Comparison of ENCODE assay signal across 25 mouse cellular contexts in the genomic region with DNA sequence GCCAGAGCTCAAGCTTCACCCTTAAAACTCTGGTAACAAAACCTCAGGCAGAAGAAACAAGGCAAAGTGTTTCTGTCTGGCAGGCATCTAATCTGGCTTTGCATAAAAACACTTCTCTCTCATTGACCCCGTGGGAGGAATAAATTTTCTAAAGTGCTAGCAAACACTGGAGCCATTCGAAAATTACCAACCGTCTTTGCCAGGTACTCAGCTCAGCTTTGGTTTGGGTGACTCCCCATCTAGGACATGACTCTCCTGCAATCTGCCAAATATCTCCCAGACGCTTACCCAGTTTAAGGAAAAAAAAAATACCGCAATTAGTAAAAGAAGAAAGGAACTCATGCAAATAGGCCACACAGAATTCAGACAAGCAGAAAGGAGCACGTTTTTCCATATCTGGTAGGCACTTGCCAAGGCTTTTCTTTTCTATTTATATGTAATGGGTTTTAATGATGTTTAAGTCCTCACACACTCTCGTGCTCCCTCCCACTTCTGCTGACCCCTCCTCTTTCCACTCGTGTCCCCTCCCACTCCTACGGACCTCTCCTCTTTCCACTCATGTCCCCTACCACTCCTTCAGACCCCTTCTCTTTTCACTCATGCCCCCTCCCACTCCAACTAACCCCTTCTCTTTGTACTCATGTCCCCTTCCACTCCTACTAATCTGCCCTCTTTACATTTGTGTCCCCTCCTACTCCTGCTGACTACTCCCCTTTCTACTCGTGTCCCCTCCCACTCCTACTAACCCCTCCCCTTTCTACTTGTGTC.
DNase-seq lines count a peak whose midpoint lies in the region; ATAC-seq and TF ChIP-seq lines count a peak whose summit lies in the region.
"Had no signal": no experiment of that assay in that cellular context is flagged by ENCODE, and none has a peak within 500 bp of the region (broad histone marks: within the 10 kb centered on the region; RNA-seq: fewer than 3 reads in every experiment).

No protein-coding gene starts in this region.

- ATAC-seq in embryonic facial prominence, embryonic 14.5 days (ENCODE audit: low read depth) = no peak
- ATAC-seq in hindbrain, postnatal 0 days = no peak
- no peak for ATAC-seq in hindbrain, embryonic 14.5 days (ENCODE audit: low FRiP score)
- ATAC-seq: activated CD4-positive, CD25-positive, alpha-beta regulatory T cell, adult 4 months; hindbrain, embryonic 16.5 days; intestine, postnatal 0 days had no signal

- H3K27ac ChIP-seq in embryonic facial prominence, embryonic 14.5 days (replicated peaks; ENCODE audit: low read depth, low read length) = no peak overlapping the region
- H3K27ac ChIP-seq in embryonic facial prominence, embryonic 10.5 days (replicated peaks) = no peak overlapping the region
- no peak overlapping the region for H3K27ac ChIP-seq in hindbrain, postnatal 0 days
- H3K27ac ChIP-seq in hindbrain, embryonic 14.5 days = no peak overlapping the region
- H3K27ac ChIP-seq: heart, embryonic 15.5 days; layer of hippocampus, adult 2 months; liver, embryonic 13.5 days; neural tube, embryonic 15.5 days had no signal

- H3K36me3 ChIP-seq in embryonic facial prominence, embryonic 14.5 days (ENCODE audit: control insufficient read depth, insufficient read depth, low read length) = no peaks in the 10 kb centered on the region
- no peaks in the 10 kb centered on the region for H3K36me3 ChIP-seq in embryonic facial prominence, embryonic 10.5 days (replicated peaks)
- no peaks in the 10 kb centered on the region for H3K36me3 ChIP-seq in hindbrain, postnatal 0 days (ENCODE audit: insufficient read depth, low read length)
- no peaks in the 10 kb centered on the region for H3K36me3 ChIP-seq in hindbrain, embryonic 14.5 days (replicated peaks; ENCODE audit: control insufficient read depth, insufficient read depth)
- H3K36me3 ChIP-seq: heart, embryonic 15.5 days; liver, embryonic 13.5 days; neural tube, embryonic 15.5 days had no signal

- no peak for TF ChIP-seq CTCF in hindbrain, postnatal 0 days (IDR thresholded peaks at IDR 0.05; ENCODE audit: low read depth)

- H3K4me2 ChIP-seq in embryonic facial prominence, embryonic 14.5 days (ENCODE audit: low read depth, low read length) = no peak overlapping the region
- H3K4me2 ChIP-seq in hindbrain, postnatal 0 days (ENCODE audit: low read depth, low read length) = no peak overlapping the region
- H3K4me2 ChIP-seq in hindbrain, embryonic 14.5 days (replicated peaks) = no peak overlapping the region
- H3K4me2 ChIP-seq: heart, embryonic 15.5 days; liver, embryonic 13.5 days; neural tube, embryonic 15.5 days had no signal

- H3K4me3 ChIP-seq in embryonic facial prominence, embryonic 14.5 days (ENCODE audit: low read depth, low read length) = no peak overlapping the region
- H3K4me3 ChIP-seq in embryonic facial prominence, embryonic 10.5 days = no peak overlapping the region
- no peak overlapping the region for H3K4me3 ChIP-seq in hindbrain, postnatal 0 days (ENCODE audit: low read length)
- H3K4me3 ChIP-seq in hindbrain, embryonic 14.5 days (replicated peaks; ENCODE audit: low read length) = no peak overlapping the region
- H3K4me3 ChIP-seq: heart, embryonic 15.5 days; layer of hippocampus, adult 2 months; liver, embryonic 13.5 days; neural tube, embryonic 15.5 days had no signal

- H3K4me1 ChIP-seq in embryonic facial prominence, embryonic 14.5 days (ENCODE audit: control insufficient read depth, insufficient read depth, low read length) = no peaks in the 10 kb centered on the region
- no peaks in the 10 kb centered on the region for H3K4me1 ChIP-seq in embryonic facial prominence, embryonic 10.5 days
- no peaks in the 10 kb centered on the region for H3K4me1 ChIP-seq in hindbrain, postnatal 0 days (ENCODE audit: insufficient read depth, low read length)
- H3K4me1 ChIP-seq in hindbrain, embryonic 14.5 days (replicated peaks; ENCODE audit: control insufficient read depth, insufficient read depth, low read length) = no peaks in the 10 kb centered on the region
- H3K4me1 ChIP-seq: heart, embryonic 15.5 days; liver, embryonic 13.5 days; neural tube, embryonic 15.5 days had no signal

- 76% methylated on average over 10 of the region's 10 CpGs for WGBS in embryonic facial prominence, embryonic 14.5 days
- WGBS in embryonic facial prominence, embryonic 10.5 days = 82% methylated on average over 10 of the region's 10 CpGs
- 71% methylated on average over 10 of the region's 10 CpGs for WGBS in hindbrain, postnatal 0 days
- 77% methylated on average over 10 of the region's 10 CpGs for WGBS in hindbrain, embryonic 14.5 days

- DNase-seq in embryonic facial prominence, embryonic 14.5 days (ENCODE audit: low spot score) = peak; percentile 2
- no peak for DNase-seq in embryonic facial prominence, embryonic 10.5 days (ENCODE audit: low spot score)
- peak; percentile 19 for DNase-seq in hindbrain, postnatal 0 days (ENCODE audit: low spot score)
- no peak for DNase-seq in hindbrain, embryonic 14.5 days (ENCODE audit: low spot score)
- peak; percentile 22 to 28 for DNase-seq in right cerebral cortex, postnatal 10 days (ENCODE audit: low spot score in 2 of 2)
- no peak for DNase-seq in right cerebral cortex, adult 18-20 months
- no peak for DNase-seq in kidney, postnatal 36 days
- no peak for DNase-seq in layer of hippocampus, postnatal 36 days
- DNase-seq: adrenal gland, postnatal 10 days; cerebellum, adult 11 months; cerebellum, postnatal 14 days; embryo, embryonic 11 days; gastrocnemius, postnatal 36 days; heart, postnatal 4 days; kidney, postnatal 10 days; left cerebral cortex, postnatal 4 days; liver, embryonic 13.5 days; midbrain, embryonic 14.5 days; thymus, postnatal 25 days had no signal

- H3K27me3 ChIP-seq in embryonic facial prominence, embryonic 14.5 days (replicated peaks; ENCODE audit: control insufficient read depth, insufficient read depth, low read length) = no peaks in the 10 kb centered on the region
- H3K27me3 ChIP-seq in embryonic facial prominence, embryonic 10.5 days (replicated peaks; ENCODE audit: low read depth, poor library complexity, severe bottlenecking) = no peaks in the 10 kb centered on the region
- no peaks in the 10 kb centered on the region for H3K27me3 ChIP-seq in hindbrain, postnatal 0 days (ENCODE audit: insufficient read depth, low read length)
- H3K27me3 ChIP-seq in hindbrain, embryonic 14.5 days (ENCODE audit: control insufficient read depth, insufficient read depth, low read length) = no peaks in the 10 kb centered on the region
- H3K27me3 ChIP-seq: heart, embryonic 15.5 days; liver, embryonic 13.5 days; neural tube, embryonic 15.5 days had no signal

- H3K9ac ChIP-seq in embryonic facial prominence, embryonic 14.5 days (ENCODE audit: low read depth, low read length) = no peak overlapping the region
- no peak overlapping the region for H3K9ac ChIP-seq in hindbrain, postnatal 0 days (replicated peaks; ENCODE audit: low read length)
- no peak overlapping the region for H3K9ac ChIP-seq in hindbrain, embryonic 14.5 days
- H3K9ac ChIP-seq: heart, embryonic 15.5 days; liver, embryonic 13.5 days; neural tube, embryonic 15.5 days had no signal

- H3K9me3 ChIP-seq in embryonic facial prominence, embryonic 14.5 days (ENCODE audit: control insufficient read depth, low read length) = peaks cover 10% of the 10 kb centered on the region; the same call in 1 of the 2 replicates
- peaks cover 8% of the 10 kb centered on the region; the same call in 1 of the 2 replicates for H3K9me3 ChIP-seq in embryonic facial prominence, embryonic 10.5 days
- H3K9me3 ChIP-seq in hindbrain, postnatal 0 days (ENCODE audit: low read length) = peaks cover 3% of the 10 kb centered on the region; the same call in 1 of the 2 replicates
- no peaks in the 10 kb centered on the region for H3K9me3 ChIP-seq in hindbrain, embryonic 14.5 days (ENCODE audit: control insufficient read depth, low read length)
- H3K9me3 ChIP-seq: heart, embryonic 15.5 days; liver, embryonic 13.5 days; neural tube, embryonic 15.5 days had no signal

Comparison
In these comparisons a context has a peak if more than half of its experiments do, and no peak if none do; other contexts are left out.
1. DNase-seq: peak in embryonic facial prominence, embryonic 14.5 days (single experiment), hindbrain, postnatal 0 days (single experiment) and right cerebral cortex, postnatal 10 days (2 of 2); none in embryonic facial prominence, embryonic 10.5 days (single experiment), hindbrain, embryonic 14.5 days (single experiment), right cerebral cortex, adult 18-20 months (single experiment), kidney, postnatal 36 days (0 of 2) and layer of hippocampus, postnatal 36 days (0 of 2).